Mouse (Mus musculus) intestine, embryonic 15.5 days (tissue): Measurements from ENCODE around the gene Olfr452. TPM values are rescaled to one million over a fixed set of nuclear protein-coding genes. Genes with fewer than 3 reads are reported as not detected.

Experiments
- polyA plus RNA-seq: library from polyadenylated mRNA; unstranded; fragments of >200 nt; fragmentation: Nextera tagmentation; extraction: Ambion mirVana; gene quantifications from 2 replicates; pipeline ENCODE4 v1.2.1, GENCODE M21; 2015

Gene Olfr452
- polyA plus RNA-seq, 1 experiment from 2014 or later: not detected

Other genes with a start within 250 kb of the Olfr452 start
- not detected in 2 replicates for gene Olfr455, start 237.5 kb upstream of the Olfr452 start, polyA plus RNA-seq
- not detected in 2 replicates for gene Tcaf3, start 187.4 kb upstream of the Olfr452 start, polyA plus RNA-seq
- gene Tcaf2, start 139.8 kb upstream of the Olfr452 start, polyA plus RNA-seq: 6.0 and 6.4 TPM in 2 replicates
- 55.7 and 57.7 TPM in 2 replicates for gene Tcaf1, start 75.0 kb upstream of the Olfr452 start, polyA plus RNA-seq
- gene Olfr453, start 45.7 kb upstream of the Olfr452 start, polyA plus RNA-seq: not detected in 2 replicates
- not detected in 2 replicates for gene Olfr38, start 28.7 kb upstream of the Olfr452 start, polyA plus RNA-seq
- gene Olfr450, start 26.8 kb downstream of the Olfr452 start, polyA plus RNA-seq: not detected in 2 replicates
- gene Olfr449, start 49.3 kb downstream of the Olfr452 start, polyA plus RNA-seq: not detected in 2 replicates
- not detected in 2 replicates for gene Olfr448, start 105.3 kb downstream of the Olfr452 start, polyA plus RNA-seq
- gene Olfr447, start 123.8 kb downstream of the Olfr452 start, polyA plus RNA-seq: not detected in 2 replicates
- gene Olfr446, start 136.3 kb downstream of the Olfr452 start, polyA plus RNA-seq: not detected in 2 replicates
- not detected in 2 replicates for gene Olfr444, start 164.0 kb downstream of the Olfr452 start, polyA plus RNA-seq